Mouse (Mus musculus): ENCODE results near the gene Ctnna3.
"Not testable (repeated sequence)": the region's sequence is repeated elsewhere in the genome, so short reads cannot be mapped to it uniquely, and the experiment has no call there.

Ctnna3 gene

GRCm38 (mm10) chr10:63429785-63430305, at the start of gene Ctnna3:
TSS of gene Ctnna3 (plus strand) at chr10:63430098.
- peak; percentile 94 for DNase-seq (ENCODE audit: low spot score)

GRCm38 (mm10) chr10:63381498-63382280, 48.2 kb upstream of the Ctnna3 start, which contains the start of gene Sirt1:
TSS of gene Sirt1 (minus strand) at chr10:63381704.
- DNase-seq (ENCODE audit: low spot score), result no peak

- peak; percentile 91 for DNase-seq (ENCODE audit: low spot score)
Observed at GRCm38 (mm10) chr10:63382372-63383279, 47.3 kb upstream of the Ctnna3 start, which contains the start of gene Dnajc12. TSS of gene Dnajc12 (plus strand) at chr10:63382443.

- not testable (repeated sequence) for DNase-seq (ENCODE audit: low spot score)
Observed at GRCm38 (mm10) chr10:63385897-63386296, 44.0 kb upstream of the Ctnna3 start.

DNA sequence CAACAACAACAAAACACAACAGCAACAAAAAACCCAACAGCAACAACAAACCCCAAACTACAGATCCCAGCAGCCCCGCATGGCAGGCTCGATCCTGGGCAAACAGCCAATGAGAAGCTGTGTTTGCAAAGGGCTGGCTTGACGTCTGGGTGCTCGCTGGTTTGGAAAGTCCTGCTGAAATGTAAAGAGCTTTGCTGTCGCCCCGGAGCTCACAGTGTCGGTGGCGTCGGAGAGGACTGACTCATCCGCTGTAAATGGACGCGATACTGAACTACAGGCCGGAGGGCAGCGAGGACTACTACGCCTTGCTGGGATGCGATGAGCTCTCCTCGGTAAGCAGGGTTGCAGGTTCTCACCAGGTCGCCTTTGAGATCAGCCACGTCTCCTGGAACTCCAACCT, 43.5 kb upstream of the Ctnna3 start:
- peak; percentile 80 for DNase-seq (ENCODE audit: low spot score)

GRCm38 (mm10) chr10:63386991-63387390, 42.9 kb upstream of the Ctnna3 start:
- no peak for DNase-seq (ENCODE audit: low spot score)

- DNase-seq (ENCODE audit: low spot score), result no peak
Observed at GRCm38 (mm10) chr10:63388948-63389347, 41.0 kb upstream of the Ctnna3 start.

DNA sequence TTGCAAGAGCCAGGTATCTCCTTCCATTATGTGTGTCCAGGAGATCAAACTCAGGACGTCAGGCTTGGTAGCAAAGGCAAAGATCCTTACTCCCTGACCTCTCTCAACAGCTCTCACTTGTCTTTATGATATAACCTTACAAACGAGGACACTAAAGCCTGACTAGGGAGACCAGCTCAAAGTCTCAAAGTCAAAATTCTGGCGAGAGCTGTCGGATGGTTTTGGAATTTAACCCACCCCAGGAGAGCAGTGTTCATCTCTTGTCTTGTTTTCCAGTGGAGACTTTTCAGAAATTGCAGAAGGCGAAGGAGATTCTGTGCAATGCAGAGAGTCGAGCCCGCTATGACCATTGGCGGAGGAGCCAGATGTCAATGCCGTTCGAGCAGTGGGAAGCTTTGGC, 32.9 kb upstream of the Ctnna3 start:
- DNase-seq (ENCODE audit: low spot score), result no peak

- peak; percentile 61 for DNase-seq (ENCODE audit: low spot score)
Observed at GRCm38 (mm10) chr10:63402731-63403504, 27.0 kb upstream of the Ctnna3 start.

- DNase-seq (ENCODE audit: low spot score), result peak; percentile 32
Observed at GRCm38 (mm10) chr10:63403636-63404035, 26.3 kb upstream of the Ctnna3 start.

- no peak for DNase-seq (ENCODE audit: low spot score)
Observed at GRCm38 (mm10) chr10:63410162-63410956, 19.5 kb upstream of the Ctnna3 start.

DNA sequence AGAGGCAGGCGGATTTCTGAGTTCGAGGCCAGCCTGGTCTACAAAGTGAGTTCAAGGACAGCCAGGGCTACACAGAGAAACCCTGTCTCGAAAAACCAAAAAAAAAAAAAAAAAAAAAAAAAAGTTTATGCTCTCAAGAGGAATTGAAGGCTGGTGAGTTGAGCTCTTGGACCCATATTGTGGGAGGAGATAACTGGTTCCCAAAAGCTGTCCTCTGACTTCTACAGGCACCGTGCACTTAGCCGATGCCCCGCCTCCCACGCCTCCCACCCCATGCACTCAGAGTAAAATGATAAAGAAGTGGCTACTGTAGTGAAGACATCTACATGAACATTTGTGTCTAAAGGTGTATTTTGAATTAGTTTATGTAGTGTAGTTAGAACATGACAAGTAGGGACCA, 18.2 kb upstream of the Ctnna3 start:
- DNase-seq (ENCODE audit: low spot score), result not testable (repeated sequence)

GRCm38 (mm10) chr10:63412756-63413155, 17.1 kb upstream of the Ctnna3 start:
- no peak for DNase-seq (ENCODE audit: low spot score)

DNA sequence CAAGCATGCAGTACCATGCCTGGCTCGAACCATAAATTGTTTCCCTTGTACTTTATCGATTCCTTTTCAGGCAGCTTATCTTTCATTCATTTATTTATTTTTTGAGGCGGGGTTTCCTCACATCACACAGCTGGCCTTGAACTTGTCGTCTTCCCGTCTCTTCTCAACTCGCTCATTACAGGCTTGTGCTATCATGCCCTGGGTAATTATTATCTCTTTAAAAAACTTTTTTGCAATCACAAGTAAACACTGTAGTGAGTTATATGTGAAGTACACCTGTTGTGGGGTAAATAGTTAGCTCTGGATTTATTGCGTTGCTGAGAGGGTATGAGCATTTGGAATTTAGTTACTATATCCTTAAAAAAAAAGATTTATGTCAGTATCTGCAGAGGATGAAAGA, 14.6 kb upstream of the Ctnna3 start:
- DNase-seq (ENCODE audit: low spot score), result no peak

GRCm38 (mm10) chr10:63415850-63416249, 14.0 kb upstream of the Ctnna3 start:
- DNase-seq (ENCODE audit: low spot score), result no peak

GRCm38 (mm10) chr10:63417061-63417460, 12.8 kb upstream of the Ctnna3 start:
- no peak for DNase-seq (ENCODE audit: low spot score)

GRCm38 (mm10) chr10:63421739-63422735, 7.9 kb upstream of the Ctnna3 start, which contains the start of gene Gm7075:
TSS of gene Gm7075 (minus strand) at chr10:63421789.
- no peak for DNase-seq (ENCODE audit: low spot score)

GRCm38 (mm10) chr10:63422736-63422992, 7.2 kb upstream of the Ctnna3 start:
- DNase-seq (ENCODE audit: low spot score), result no peak

DNA sequence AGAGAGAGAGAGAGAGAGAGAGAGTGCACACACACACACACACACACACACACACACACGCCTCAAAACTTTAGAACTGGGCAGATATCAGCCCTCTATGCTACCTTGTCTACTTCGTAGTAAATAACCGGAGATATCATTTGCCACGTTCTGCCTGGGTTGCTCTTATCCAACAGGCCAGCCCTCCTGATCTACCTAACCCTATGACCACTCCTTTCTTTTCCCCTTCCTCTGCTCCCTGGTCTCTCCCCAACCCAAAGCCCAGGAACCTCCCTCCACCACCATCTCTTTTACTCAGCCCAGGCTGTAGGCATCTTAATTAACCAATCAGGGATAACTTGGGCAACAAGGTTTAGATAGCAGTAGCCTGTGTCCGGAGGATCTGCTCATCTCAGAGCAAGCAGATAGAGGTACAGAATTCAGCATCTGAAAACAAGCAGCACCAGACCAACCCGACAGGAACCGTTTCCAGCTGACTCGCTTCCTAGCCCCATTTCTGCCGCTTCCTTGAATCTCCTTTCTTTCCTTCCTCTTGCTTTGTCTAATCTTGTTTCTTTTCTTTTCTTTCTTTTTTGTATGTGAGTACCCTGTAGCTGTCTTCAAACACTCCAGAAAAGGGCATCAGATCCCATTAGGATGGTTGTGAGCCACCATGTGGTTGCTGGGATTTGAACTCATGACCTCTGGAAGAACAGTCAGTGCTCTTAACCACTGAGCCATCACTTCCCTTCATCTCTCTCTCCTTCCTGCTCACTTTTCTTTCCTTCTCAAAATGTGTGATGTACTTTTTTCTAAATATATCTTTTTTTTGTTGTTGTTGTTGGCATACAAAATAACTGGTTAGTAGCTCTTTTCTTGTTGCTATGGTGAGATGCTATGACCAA, 6.1 kb upstream of the Ctnna3 start:
- no peak for DNase-seq (ENCODE audit: low spot score)
